Mouse (Mus musculus): ENCODE data around the gene Gak. TPM values are rescaled to one million over a fixed set of nuclear protein-coding genes. Genes with fewer than 3 reads are reported as not detected.

The Gak gene
- polyA plus RNA-seq, 1 experiment from 2014 or later, result 36.1 TPM

DNA sequence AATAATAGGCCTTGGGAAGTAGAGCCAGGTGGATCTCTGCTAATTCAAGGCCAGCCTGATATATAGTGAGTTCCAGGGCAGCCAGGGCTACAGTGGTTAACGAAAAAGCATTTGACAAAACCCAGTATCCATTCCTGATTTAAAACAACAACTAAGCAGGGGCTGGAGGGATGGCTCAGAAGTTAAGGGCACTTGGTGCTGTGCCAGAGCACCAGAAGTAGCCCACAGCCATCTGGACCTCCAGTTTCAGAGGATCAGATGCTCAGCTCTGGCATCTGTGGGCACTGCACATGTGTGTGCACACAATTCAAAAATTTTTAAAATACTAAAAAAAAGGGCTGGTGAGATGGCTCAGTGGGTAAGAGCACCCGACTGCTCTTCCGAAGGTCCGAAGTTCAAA lies 4.1 kb upstream of the Gak start:
- H3K4me1 ChIP-seq (replicated peaks; ENCODE audit: control insufficient read depth, insufficient read depth), result peaks cover 3% of the 10 kb centered on the region; the same call in 1 of the 2 replicates
- no peak overlapping the region for H3K4me3 ChIP-seq (ENCODE audit: low read depth, low read length)
- DNase-seq (ENCODE audit: low spot score) (no peak), ATAC-seq (ENCODE audit: low FRiP score, low TSS enrichment) (no peak)
- no peak overlapping the region for H3K9ac ChIP-seq (ENCODE audit: low read length)
- TF ChIP-seq EP300 (optimal IDR thresholded peaks at IDR 0.05) (no peak), CTCF (IDR thresholded peaks at IDR 0.05; ENCODE audit: low read depth) (no peak)
- no peak overlapping the region for H3K4me2 ChIP-seq (replicated peaks; ENCODE audit: low read depth)
- no peaks in the 10 kb centered on the region for H3K9me3 ChIP-seq (ENCODE audit: control insufficient read depth, low read length)
- 0 out of 2 replicates have a peak, but pooled peaks cover 2% of the 10 kb centered on the region for H3K36me3 ChIP-seq (ENCODE audit: control insufficient read depth, insufficient read depth, low read length)
- WGBS, result 85% methylated on average over 4 of the region's 4 CpGs
- H3K27ac ChIP-seq (replicated peaks), result no peak overlapping the region
- no peaks in the 10 kb centered on the region for H3K27me3 ChIP-seq (ENCODE audit: control insufficient read depth, insufficient read depth, low read length)

GRCm38 (mm10) chr5:108628891-108629633 lies 493 bp downstream of the Gak start:
- 1% methylated on average over 32 of the region's 32 CpGs for WGBS
- peak overlapping the region; percentile 97 for H3K9ac ChIP-seq (ENCODE audit: low read length)
- DNase-seq (ENCODE audit: low spot score) (no peak), ATAC-seq (ENCODE audit: low FRiP score, low TSS enrichment) (peak; percentile 84)
- H3K4me2 ChIP-seq (replicated peaks; ENCODE audit: low read depth), result peak overlapping the region; percentile 90
- TF ChIP-seq EP300 (optimal IDR thresholded peaks at IDR 0.05), result no peak
- no peak for TF ChIP-seq CTCF (IDR thresholded peaks at IDR 0.05; ENCODE audit: low read depth)
- H3K4me1 ChIP-seq (replicated peaks; ENCODE audit: control insufficient read depth, insufficient read depth), result peaks cover 4% of the 10 kb centered on the region; the same call in 1 of the 2 replicates
- peak overlapping the region; percentile 95 for H3K27ac ChIP-seq (replicated peaks)
- no peaks in the 10 kb centered on the region for H3K27me3 ChIP-seq (ENCODE audit: control insufficient read depth, insufficient read depth, low read length)
- H3K9me3 ChIP-seq (ENCODE audit: control insufficient read depth, low read length), result no peaks in the 10 kb centered on the region
- peak overlapping the region; percentile 91 for H3K4me3 ChIP-seq (ENCODE audit: low read depth, low read length)
- peaks cover 2% of the 10 kb centered on the region; the same call in 1 of the 2 replicates for H3K36me3 ChIP-seq (ENCODE audit: control insufficient read depth, insufficient read depth, low read length)

DNA sequence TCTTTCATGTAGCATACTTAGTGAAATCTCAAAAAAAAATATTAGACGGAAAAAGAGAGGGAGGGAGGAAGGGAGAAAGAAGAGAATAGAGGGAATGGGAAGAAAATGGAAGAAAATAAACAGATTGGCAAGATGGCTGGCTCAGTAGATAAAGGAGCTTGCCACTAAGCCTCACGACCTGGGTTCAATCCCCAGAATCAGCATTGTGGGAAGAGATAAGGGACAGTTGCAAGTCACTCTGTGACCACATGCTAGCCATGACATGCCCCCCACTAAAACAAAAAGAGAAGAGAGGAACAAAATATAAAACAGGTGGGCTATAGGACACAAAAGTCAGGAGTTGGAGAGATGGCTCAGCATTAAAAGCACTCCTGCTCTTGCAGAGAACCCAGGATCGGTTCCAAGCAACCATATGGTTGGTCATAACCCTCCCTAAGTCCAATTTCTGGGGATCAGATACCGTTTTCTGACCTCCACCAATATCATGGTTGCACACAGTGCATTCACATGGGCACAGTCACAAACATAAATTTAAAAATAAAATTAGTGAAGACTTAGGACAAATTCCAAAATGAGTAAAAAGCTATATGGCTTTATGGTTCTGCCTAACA lies 3.4 kb downstream of the Gak start:
- DNase-seq (ENCODE audit: low spot score), result no peak
- no peaks in the 10 kb centered on the region for H3K9me3 ChIP-seq (ENCODE audit: control insufficient read depth, low read length)
- peaks cover 4% of the 10 kb centered on the region; the same call in 1 of the 2 replicates for H3K4me1 ChIP-seq (replicated peaks; ENCODE audit: control insufficient read depth, insufficient read depth)
- no peak overlapping the region for H3K4me3 ChIP-seq (ENCODE audit: low read depth, low read length)
- no peaks in the 10 kb centered on the region for H3K27me3 ChIP-seq (ENCODE audit: control insufficient read depth, insufficient read depth, low read length)
- peaks cover 12% of the 10 kb centered on the region for H3K36me3 ChIP-seq (ENCODE audit: control insufficient read depth, insufficient read depth, low read length)
- WGBS, result 70% methylated on average over 4 of the region's 4 CpGs
- H3K27ac ChIP-seq (replicated peaks), result no peak overlapping the region
- TF ChIP-seq CTCF (IDR thresholded peaks at IDR 0.05; ENCODE audit: low read depth), result no peak
- TF ChIP-seq EP300 (optimal IDR thresholded peaks at IDR 0.05), result no peak
- ATAC-seq (ENCODE audit: low FRiP score, low TSS enrichment), result no peak
- no peak overlapping the region for H3K4me2 ChIP-seq (replicated peaks; ENCODE audit: low read depth)
- H3K9ac ChIP-seq (ENCODE audit: low read length), result no peak overlapping the region

DNA sequence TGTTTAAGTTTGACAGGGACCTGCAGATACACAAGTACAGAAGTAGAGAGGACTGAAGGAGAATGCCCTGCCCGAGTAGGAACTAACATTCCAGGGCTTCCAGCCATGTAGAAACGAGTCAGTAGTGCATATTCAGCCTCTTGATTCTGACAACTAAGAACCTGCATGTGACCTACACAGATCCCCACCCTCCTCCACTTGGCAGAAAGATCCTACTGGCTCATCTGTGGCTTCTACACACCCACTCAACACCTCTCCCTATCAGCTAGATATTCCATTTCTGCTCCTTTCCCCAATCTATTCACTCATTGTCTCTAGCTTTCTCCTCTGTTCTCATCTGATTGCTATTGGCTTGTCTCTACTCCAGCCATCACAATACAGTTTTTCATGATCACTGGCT lies 7.7 kb downstream of the Gak start:
- DNase-seq (ENCODE audit: low spot score), result no peak
- no peaks in the 10 kb centered on the region for H3K9me3 ChIP-seq (ENCODE audit: control insufficient read depth, low read length)
- WGBS, result 55% methylated on average over 2 of the region's 2 CpGs
- H3K36me3 ChIP-seq (ENCODE audit: control insufficient read depth, insufficient read depth, low read length), result peaks cover 17% of the 10 kb centered on the region
- no peak overlapping the region for H3K4me2 ChIP-seq (replicated peaks; ENCODE audit: low read depth)
- no peak overlapping the region for H3K27ac ChIP-seq (replicated peaks)
- H3K27me3 ChIP-seq (ENCODE audit: control insufficient read depth, insufficient read depth, low read length), result no peaks in the 10 kb centered on the region
- no peak overlapping the region for H3K4me3 ChIP-seq (ENCODE audit: low read depth, low read length)
- no peak for ATAC-seq (ENCODE audit: low FRiP score, low TSS enrichment)
- H3K4me1 ChIP-seq (replicated peaks; ENCODE audit: control insufficient read depth, insufficient read depth), result no peaks in the 10 kb centered on the region
- TF ChIP-seq CTCF (IDR thresholded peaks at IDR 0.05; ENCODE audit: low read depth) (no peak), EP300 (optimal IDR thresholded peaks at IDR 0.05) (no peak)
- H3K9ac ChIP-seq (ENCODE audit: low read length), result no peak overlapping the region

DNA sequence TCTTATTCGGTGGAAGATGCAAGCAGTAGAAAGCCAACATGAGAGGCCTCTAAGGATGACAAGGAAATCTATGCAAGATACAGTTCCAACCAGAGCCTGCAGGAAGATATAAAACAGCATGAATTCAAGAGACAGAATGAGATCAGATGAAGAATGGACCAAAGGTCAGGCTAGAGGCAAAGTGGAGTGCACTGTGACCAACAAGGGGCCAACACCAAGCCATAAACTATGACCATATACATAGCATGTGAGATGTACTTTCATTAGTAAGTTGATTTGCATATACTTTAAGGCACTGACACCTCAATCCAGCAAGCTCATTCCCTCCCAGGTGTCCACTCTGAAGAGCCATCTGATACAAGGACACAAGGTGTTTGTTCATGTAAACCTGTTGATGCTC lies 19.1 kb downstream of the Gak start:
- no peak for ATAC-seq (ENCODE audit: low FRiP score, low TSS enrichment)
- TF ChIP-seq EP300 (optimal IDR thresholded peaks at IDR 0.05) (no peak), CTCF (IDR thresholded peaks at IDR 0.05; ENCODE audit: low read depth) (no peak)
- H3K27ac ChIP-seq (replicated peaks), result no peak overlapping the region
- no peaks in the 10 kb centered on the region for H3K27me3 ChIP-seq (ENCODE audit: control insufficient read depth, insufficient read depth, low read length)
- WGBS, result 94% methylated on average over 1 of the region's 1 CpGs
- no peak overlapping the region for H3K9ac ChIP-seq (ENCODE audit: low read length)
- no peaks in the 10 kb centered on the region for H3K9me3 ChIP-seq (ENCODE audit: control insufficient read depth, low read length)
- no peak overlapping the region for H3K4me2 ChIP-seq (replicated peaks; ENCODE audit: low read depth)
- peaks cover 52% of the 10 kb centered on the region for H3K36me3 ChIP-seq (ENCODE audit: control insufficient read depth, insufficient read depth, low read length)
- no peak overlapping the region for H3K4me3 ChIP-seq (ENCODE audit: low read depth, low read length)
- DNase-seq (ENCODE audit: low spot score), result no peak
- no peaks in the 10 kb centered on the region for H3K4me1 ChIP-seq (replicated peaks; ENCODE audit: control insufficient read depth, insufficient read depth)

GRCm38 (mm10) chr5:108602537-108602936 lies 27.0 kb downstream of the Gak start:
- ATAC-seq (ENCODE audit: low FRiP score, low TSS enrichment), result no peak
- Histone ChIP-seq H3K27me3 (ENCODE audit: control insufficient read depth, insufficient read depth, low read length) (no peaks in the 10 kb centered on the region), H3K4me1 (replicated peaks; ENCODE audit: control insufficient read depth, insufficient read depth) (no peaks in the 10 kb centered on the region), H3K4me3 (ENCODE audit: low read depth, low read length) (no peak overlapping the region), H3K36me3 (ENCODE audit: control insufficient read depth, insufficient read depth, low read length) (peaks cover 53% of the 10 kb centered on the region), H3K4me2 (replicated peaks; ENCODE audit: low read depth) (no peak overlapping the region), H3K9me3 (ENCODE audit: control insufficient read depth, low read length) (no peaks in the 10 kb centered on the region), H3K27ac (replicated peaks) (no peak overlapping the region), H3K9ac (ENCODE audit: low read length) (no peak overlapping the region)
- no peak for TF ChIP-seq EP300 (optimal IDR thresholded peaks at IDR 0.05)
- no peak for TF ChIP-seq CTCF (IDR thresholded peaks at IDR 0.05; ENCODE audit: low read depth)
- 87% methylated on average over 9 of the region's 9 CpGs for WGBS
- DNase-seq (ENCODE audit: low spot score), result no peak

Measured in stomach, postnatal 0 days (tissue).